Mouse (Mus musculus): ENCODE results near the gene Snx5.

Gene Snx5

GRCm38 (mm10) chr2:144268446-144269305, 2.0 kb downstream of the Snx5 start:
- in situ Hi-C loops (cut with MboI; ENCODE audit: low sequenced_read_pairs): no loop called here

GRCm38 (mm10) chr2:144267731-144268015, 3.0 kb downstream of the Snx5 start:
- in situ Hi-C loops (cut with MboI; ENCODE audit: low sequenced_read_pairs): no loop called here

- in situ Hi-C loops (cut with MboI; ENCODE audit: low sequenced_read_pairs): no loop called here
These were observed 3.5 kb downstream of the Snx5 start for GRCm38 (mm10) chr2:144267004-144267730.

- in situ Hi-C loops (cut with MboI; ENCODE audit: low sequenced_read_pairs): no loop called here
These were observed 4.6 kb downstream of the Snx5 start for GRCm38 (mm10) chr2:144265916-144266683.

- in situ Hi-C loops (cut with MboI; ENCODE audit: low sequenced_read_pairs): no loop called here
These were observed 5.6 kb downstream of the Snx5 start for GRCm38 (mm10) chr2:144265120-144265488.

GRCm38 (mm10) chr2:144264398-144265119, 6.1 kb downstream of the Snx5 start:
- in situ Hi-C loops (cut with MboI; ENCODE audit: low sequenced_read_pairs): no loop called here

- in situ Hi-C loops (cut with MboI; ENCODE audit: low sequenced_read_pairs): no loop called here
These were observed 7.9 kb downstream of the Snx5 start for GRCm38 (mm10) chr2:144262837-144263236.

GRCm38 (mm10) chr2:144250111-144250510, 20.6 kb downstream of the Snx5 start:
- in situ Hi-C loops (cut with MboI; ENCODE audit: low sequenced_read_pairs): no loop called here

GRCm38 (mm10) chr2:144248613-144249376, 21.9 kb downstream of the Snx5 start:
- in situ Hi-C loops (cut with MboI; ENCODE audit: low sequenced_read_pairs): no loop called here

GRCm38 (mm10) chr2:144247337-144247978, 23.2 kb downstream of the Snx5 start:
- in situ Hi-C loops (cut with MboI; ENCODE audit: low sequenced_read_pairs): no loop called here

- in situ Hi-C loops (cut with MboI; ENCODE audit: low sequenced_read_pairs): no loop called here
These were observed 24.4 kb downstream of the Snx5 start for GRCm38 (mm10) chr2:144246270-144246669.

- in situ Hi-C loops (cut with MboI; ENCODE audit: low sequenced_read_pairs): no loop called here
These were observed 25.2 kb downstream of the Snx5 start for GRCm38 (mm10) chr2:144245464-144245863.

GRCm38 (mm10) chr2:144240095-144240899, 30.4 kb downstream of the Snx5 start:
- in situ Hi-C loops (cut with MboI; ENCODE audit: low sequenced_read_pairs): no loop called here

GRCm38 (mm10) chr2:144239318-144239717, 31.4 kb downstream of the Snx5 start:
- in situ Hi-C loops (cut with MboI; ENCODE audit: low sequenced_read_pairs): no loop called here

GRCm38 (mm10) chr2:144238341-144238740, 32.4 kb downstream of the Snx5 start:
- in situ Hi-C loops (cut with MboI; ENCODE audit: low sequenced_read_pairs): no loop called here

- in situ Hi-C loops (cut with MboI; ENCODE audit: low sequenced_read_pairs): no loop called here
These were observed 33.7 kb downstream of the Snx5 start for GRCm38 (mm10) chr2:144236791-144237584.

- in situ Hi-C loops (cut with MboI; ENCODE audit: low sequenced_read_pairs): no loop called here
These were observed 34.9 kb downstream of the Snx5 start for GRCm38 (mm10) chr2:144235776-144236175.

GRCm38 (mm10) chr2:144233534-144233933, 37.2 kb downstream of the Snx5 start:
- in situ Hi-C loops (cut with MboI; ENCODE audit: low sequenced_read_pairs): no loop called here
